Mouse (Mus musculus) adrenal gland, postnatal 4 days (tissue): ENCODE results near the gene Ate1. TPM values are rescaled to one million over a fixed set of nuclear protein-coding genes. Genes with fewer than 3 reads are reported as not detected.

Source experiments
- total RNA-seq, 2 experiments: library from RNA; stranded (reverse); gene quantifications; 2 replicates each; pipeline ENCODE4 v1.2.3; 2021

The Ate1 gene
- total RNA-seq, 2 experiments from 2014 or later, result 42.7 to 44.9 TPM

Other genes starting within 250 kb of the Ate1 start
- 100 to 1,000 TPM in 1 of 2 experiments, 10 to 100 TPM in 1; 96.3 to 100 TPM for gene Nsmce4a, start 52.7 kb upstream of the Ate1 start, total RNA-seq
- 10 to 100 TPM; 50.8 to 55.8 TPM for gene Tacc2, start 57.1 kb upstream of the Ate1 start, total RNA-seq